Mouse (Mus musculus): ENCODE data around the gene Xpnpep3. TPM values are rescaled to one million over a fixed set of nuclear protein-coding genes. Genes with fewer than 3 reads are reported as not detected.
"Not testable (repeated sequence)": the region's sequence is repeated elsewhere in the genome, so short reads cannot be mapped to it uniquely, and the experiment has no call there.

Gene Xpnpep3
- polyA plus RNA-seq, 1 experiment from 2014 or later: 11.9 TPM

DNA sequence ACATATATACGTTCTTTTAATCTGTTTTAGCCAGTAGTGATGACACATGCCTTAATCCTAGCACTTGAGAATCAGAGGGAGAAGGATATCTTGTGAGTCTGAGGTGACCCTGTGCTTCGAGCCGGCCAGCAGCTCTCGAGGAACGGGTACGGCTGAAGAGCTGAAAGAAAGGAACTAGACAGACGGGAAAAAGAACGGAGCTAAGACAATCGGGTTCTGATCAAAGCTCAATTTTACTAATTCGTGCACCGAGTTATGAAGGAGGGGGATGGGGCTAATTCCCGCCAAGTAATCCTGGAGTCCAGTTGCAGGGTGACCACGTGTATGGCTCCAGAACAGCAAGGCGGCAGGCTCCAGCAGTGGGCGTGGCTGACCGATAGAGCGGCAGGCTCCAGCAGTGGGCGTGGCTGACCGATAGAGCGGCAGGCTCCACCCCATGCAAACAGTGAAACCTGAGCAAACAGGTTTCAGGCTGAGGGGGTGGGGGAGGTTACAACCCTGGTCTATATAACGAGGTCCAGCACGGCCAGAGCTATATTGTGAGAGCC, 16.9 kb downstream of the Xpnpep3 start:
- H3K27ac ChIP-seq; H3K4me1 ChIP-seq; H3K36me3 ChIP-seq (replicated peaks); H3K27me3 ChIP-seq; H3K9me3 ChIP-seq: not testable (repeated sequence)
- H3K9ac ChIP-seq: peak overlapping the region; percentile 12; the same call in 1 of the 2 replicates
- WGBS: 6% methylated on average over 22 of the region's 22 CpGs
- peak overlapping the region; percentile 24 for H3K4me3 ChIP-seq (replicated peaks)
- ATAC-seq (ENCODE audit: low FRiP score): peak; percentile 61; the same call in 1 of the 2 replicates
- H3K4me2 ChIP-seq: peak overlapping the region; percentile 50

GRCm38 (mm10) chr15:81418065-81418464, 18.1 kb downstream of the Xpnpep3 start:
- ATAC-seq (ENCODE audit: low FRiP score): no peak
- H3K4me2 ChIP-seq: no peak overlapping the region
- WGBS: over 99% methylated on average over 4 of the region's 4 CpGs
- no peak overlapping the region for H3K27ac ChIP-seq
- peaks cover 6% of the 10 kb centered on the region; the same call in 1 of the 2 replicates for H3K4me1 ChIP-seq
- H3K4me3 ChIP-seq (replicated peaks): no peak overlapping the region
- no peak overlapping the region for H3K9ac ChIP-seq
- H3K9me3 ChIP-seq: no peaks in the 10 kb centered on the region
- H3K27me3 ChIP-seq: no peaks in the 10 kb centered on the region
- H3K36me3 ChIP-seq (replicated peaks): no peaks in the 10 kb centered on the region

DNA sequence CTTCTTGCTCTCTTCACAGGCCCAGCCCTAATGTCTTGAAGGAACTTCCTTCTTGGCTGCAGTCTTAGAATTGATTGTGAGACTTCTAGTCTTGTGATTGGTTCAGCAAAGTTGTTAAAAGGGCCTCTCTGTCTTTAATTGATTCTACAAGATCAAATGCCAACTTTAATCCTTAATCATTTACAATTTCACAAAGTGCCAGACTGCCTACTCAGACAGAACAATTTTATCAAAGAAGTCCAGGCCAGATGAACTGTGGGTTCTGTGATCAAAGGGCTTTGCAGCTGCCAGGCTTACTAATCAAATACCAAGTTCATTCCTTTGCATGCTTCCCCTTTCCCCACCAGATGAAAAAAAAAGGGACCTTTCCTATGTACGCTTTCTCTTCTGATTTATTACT, 21.5 kb downstream of the Xpnpep3 start:
- H3K4me1 ChIP-seq: peaks cover 6% of the 10 kb centered on the region; the same call in 1 of the 2 replicates
- H3K9me3 ChIP-seq: no peaks in the 10 kb centered on the region
- no peak overlapping the region for H3K4me2 ChIP-seq
- no peak overlapping the region for H3K9ac ChIP-seq
- no peak for ATAC-seq (ENCODE audit: low FRiP score)
- no peak overlapping the region for H3K27ac ChIP-seq
- 71% methylated on average over 1 of the region's 1 CpGs for WGBS
- no peaks in the 10 kb centered on the region for H3K36me3 ChIP-seq (replicated peaks)
- H3K4me3 ChIP-seq (replicated peaks): no peak overlapping the region
- H3K27me3 ChIP-seq: no peaks in the 10 kb centered on the region

GRCm38 (mm10) chr15:81422156-81422681, 22.3 kb downstream of the Xpnpep3 start:
- no peak for ATAC-seq (ENCODE audit: low FRiP score)
- H3K27me3 ChIP-seq: no peaks in the 10 kb centered on the region
- WGBS: 72% methylated on average over 7 of the region's 7 CpGs
- no peak overlapping the region for H3K9ac ChIP-seq
- H3K4me1 ChIP-seq: no peaks in the 10 kb centered on the region
- no peaks in the 10 kb centered on the region for H3K9me3 ChIP-seq
- H3K36me3 ChIP-seq (replicated peaks): peaks cover under 1% of the 10 kb centered on the region; the same call in 1 of the 2 replicates
- no peak overlapping the region for H3K4me3 ChIP-seq (replicated peaks)
- H3K4me2 ChIP-seq: no peak overlapping the region
- H3K27ac ChIP-seq: no peak overlapping the region

DNA sequence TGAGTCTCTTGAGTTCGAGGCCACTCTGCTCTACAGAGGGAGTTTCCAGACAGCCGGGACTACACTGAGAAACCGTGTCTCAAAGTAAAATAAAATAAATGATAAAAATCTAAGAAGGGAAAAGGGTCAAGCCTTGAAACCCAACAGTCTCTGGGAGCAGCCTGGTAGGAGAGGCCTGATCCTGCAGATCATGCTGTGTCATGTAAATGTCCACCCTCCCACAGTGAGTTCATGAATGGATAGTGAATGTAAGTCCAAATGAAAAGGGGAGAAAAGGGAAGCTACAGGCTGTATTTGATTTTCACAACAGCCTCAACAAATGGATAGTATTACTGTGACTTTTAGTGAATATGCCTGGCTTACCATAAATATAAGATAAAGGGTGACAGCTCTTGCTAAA, 25.4 kb downstream of the Xpnpep3 start:
- Histone ChIP-seq H3K4me2 (no peak overlapping the region), H3K27ac (no peak overlapping the region), H3K27me3 (no peaks in the 10 kb centered on the region), H3K4me3 (replicated peaks) (no peak overlapping the region), H3K36me3 (replicated peaks) (peaks cover 10% of the 10 kb centered on the region), H3K9ac (no peak overlapping the region), H3K9me3 (no peaks in the 10 kb centered on the region), H3K4me1 (no peaks in the 10 kb centered on the region)
- no peak for ATAC-seq (ENCODE audit: low FRiP score)
- 91% methylated on average over 3 of the region's 3 CpGs for WGBS

GRCm38 (mm10) chr15:81427947-81428346, 28.0 kb downstream of the Xpnpep3 start:
- H3K4me3 ChIP-seq (replicated peaks): no peak overlapping the region
- ATAC-seq (ENCODE audit: low FRiP score): no peak
- H3K9me3 ChIP-seq: no peaks in the 10 kb centered on the region
- 88% methylated on average over 2 of the region's 2 CpGs for WGBS
- no peaks in the 10 kb centered on the region for H3K4me1 ChIP-seq
- H3K4me2 ChIP-seq: no peak overlapping the region
- no peak overlapping the region for H3K9ac ChIP-seq
- no peaks in the 10 kb centered on the region for H3K27me3 ChIP-seq
- peaks cover 27% of the 10 kb centered on the region for H3K36me3 ChIP-seq (replicated peaks)
- H3K27ac ChIP-seq: no peak overlapping the region

DNA sequence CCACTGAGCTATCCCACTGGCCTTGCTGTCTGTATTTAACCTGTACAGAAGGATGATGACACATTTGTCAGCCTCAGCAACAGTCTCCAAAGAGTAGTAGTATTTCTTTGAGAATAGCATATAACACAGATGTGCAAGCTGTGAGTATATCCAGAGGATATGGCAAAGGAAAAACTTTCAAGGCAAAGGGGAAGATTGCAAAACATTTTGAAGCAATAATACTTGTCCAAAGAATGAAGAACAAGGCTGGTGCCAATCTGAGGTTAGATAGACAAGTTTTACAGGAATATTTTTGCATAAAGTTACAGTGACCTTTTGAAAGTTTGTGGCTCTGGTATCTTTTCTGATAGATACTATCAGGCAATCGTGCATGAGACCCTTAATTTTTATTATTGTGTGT, 31.3 kb downstream of the Xpnpep3 start:
- Histone ChIP-seq H3K27ac (no peak overlapping the region), H3K4me3 (replicated peaks) (no peak overlapping the region), H3K36me3 (replicated peaks) (peaks cover 30% of the 10 kb centered on the region), H3K9ac (no peak overlapping the region), H3K4me1 (no peaks in the 10 kb centered on the region), H3K27me3 (no peaks in the 10 kb centered on the region), H3K9me3 (no peaks in the 10 kb centered on the region), H3K4me2 (no peak overlapping the region)
- WGBS: 85% methylated on average over 1 of the region's 1 CpGs
- ATAC-seq (ENCODE audit: low FRiP score): no peak

DNA sequence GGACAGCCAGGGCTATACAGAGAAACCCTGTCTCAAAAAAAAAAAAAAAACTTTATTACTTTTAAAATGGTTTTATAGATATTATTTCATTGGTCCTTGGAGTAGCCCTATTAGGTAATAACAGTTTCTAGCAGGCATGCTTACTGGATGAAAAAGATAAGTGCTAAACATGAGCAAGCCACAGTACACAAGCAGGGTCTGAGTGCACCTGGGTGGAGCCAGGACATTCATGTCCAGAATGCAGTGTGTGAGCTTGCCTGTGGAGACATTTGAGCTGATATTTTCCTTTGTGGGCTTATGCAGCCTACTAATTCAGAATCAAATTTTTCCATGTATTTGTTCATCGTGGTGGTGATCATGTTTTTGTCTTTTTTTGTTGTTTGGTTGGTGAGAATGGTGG, 38.4 kb downstream of the Xpnpep3 start:
- Histone ChIP-seq H3K4me3 (replicated peaks) (no peak overlapping the region), H3K4me2 (no peak overlapping the region), H3K27ac (no peak overlapping the region), H3K27me3 (no peaks in the 10 kb centered on the region), H3K36me3 (replicated peaks) (peaks cover 11% of the 10 kb centered on the region; the same call in 1 of the 2 replicates), H3K9ac (no peak overlapping the region), H3K4me1 (no peaks in the 10 kb centered on the region), H3K9me3 (no peaks in the 10 kb centered on the region)
- 97% methylated on average over 1 of the region's 1 CpGs for WGBS
- ATAC-seq (ENCODE audit: low FRiP score): no peak

DNA sequence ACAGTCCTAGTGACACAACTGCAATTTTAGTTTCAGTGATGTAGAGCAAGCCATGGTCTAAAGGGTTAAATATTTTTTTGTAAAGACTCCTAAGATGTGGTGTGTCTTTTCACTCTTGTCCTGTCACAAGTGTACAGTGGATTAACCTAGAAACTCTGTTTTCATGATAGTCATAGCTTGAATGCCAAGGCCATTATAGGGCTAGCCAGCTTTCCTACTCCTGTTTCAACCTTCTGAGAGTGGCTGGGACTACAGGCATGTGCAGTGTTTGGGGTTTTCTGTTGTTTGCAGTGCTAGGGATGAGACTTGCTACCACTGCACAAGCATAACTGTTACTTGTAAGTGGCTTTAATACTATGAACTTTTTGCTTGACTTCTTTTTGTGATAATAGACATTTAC, 39.3 kb downstream of the Xpnpep3 start:
- no peaks in the 10 kb centered on the region for H3K9me3 ChIP-seq
- no peak for ATAC-seq (ENCODE audit: low FRiP score)
- H3K4me1 ChIP-seq: no peaks in the 10 kb centered on the region
- no peak overlapping the region for H3K27ac ChIP-seq
- no peak overlapping the region for H3K4me3 ChIP-seq (replicated peaks)
- no peak overlapping the region for H3K4me2 ChIP-seq
- H3K36me3 ChIP-seq (replicated peaks): peaks cover 11% of the 10 kb centered on the region; the same call in 1 of the 2 replicates
- no peak overlapping the region for H3K9ac ChIP-seq
- no peaks in the 10 kb centered on the region for H3K27me3 ChIP-seq

GRCm38 (mm10) chr15:81448463-81448862, 48.5 kb downstream of the Xpnpep3 start:
- 48% methylated on average over 3 of the region's 3 CpGs for WGBS
- Histone ChIP-seq H3K9me3 (no peaks in the 10 kb centered on the region), H3K36me3 (replicated peaks) (peaks cover 26% of the 10 kb centered on the region), H3K9ac (no peak overlapping the region), H3K27ac (peak overlapping the region; percentile 31; the same call in 1 of the 2 replicates), H3K4me2 (no peak overlapping the region), H3K27me3 (no peaks in the 10 kb centered on the region), H3K4me3 (replicated peaks) (no peak overlapping the region), H3K4me1 (no peaks in the 10 kb centered on the region)
- ATAC-seq (ENCODE audit: low FRiP score): peak; percentile 39; the same call in 1 of the 2 replicates

DNA sequence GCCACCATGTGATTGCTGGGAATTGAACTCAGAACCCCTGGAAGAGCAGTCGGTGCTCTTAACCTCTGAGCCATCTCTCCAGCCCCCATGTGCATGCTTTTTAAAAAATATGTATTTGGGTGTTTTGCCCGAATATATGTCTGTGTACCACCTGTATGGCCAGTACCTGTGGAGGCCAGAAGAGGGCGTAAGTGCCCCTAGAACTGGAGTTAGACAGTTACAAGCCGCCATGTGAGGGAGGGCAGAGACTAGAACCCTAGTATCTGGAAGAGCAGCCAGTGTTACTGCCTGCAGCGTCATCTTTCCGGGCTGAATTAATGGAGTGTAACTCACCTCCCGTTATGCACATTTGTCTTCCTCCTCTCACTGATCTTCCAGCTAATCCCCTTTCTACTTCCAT, 61.6 kb downstream of the Xpnpep3 start:
- Histone ChIP-seq H3K9me3 (peaks cover 6% of the 10 kb centered on the region; the same call in 1 of the 2 replicates), H3K27me3 (no peaks in the 10 kb centered on the region), H3K4me3 (replicated peaks) (no peak overlapping the region), H3K9ac (no peak overlapping the region), H3K4me2 (no peak overlapping the region), H3K4me1 (peaks cover 8% of the 10 kb centered on the region), H3K36me3 (replicated peaks) (peaks cover 2% of the 10 kb centered on the region), H3K27ac (no peak overlapping the region)
- ATAC-seq (ENCODE audit: low FRiP score): no peak
- WGBS: 86% methylated on average over 7 of the region's 7 CpGs

DNA sequence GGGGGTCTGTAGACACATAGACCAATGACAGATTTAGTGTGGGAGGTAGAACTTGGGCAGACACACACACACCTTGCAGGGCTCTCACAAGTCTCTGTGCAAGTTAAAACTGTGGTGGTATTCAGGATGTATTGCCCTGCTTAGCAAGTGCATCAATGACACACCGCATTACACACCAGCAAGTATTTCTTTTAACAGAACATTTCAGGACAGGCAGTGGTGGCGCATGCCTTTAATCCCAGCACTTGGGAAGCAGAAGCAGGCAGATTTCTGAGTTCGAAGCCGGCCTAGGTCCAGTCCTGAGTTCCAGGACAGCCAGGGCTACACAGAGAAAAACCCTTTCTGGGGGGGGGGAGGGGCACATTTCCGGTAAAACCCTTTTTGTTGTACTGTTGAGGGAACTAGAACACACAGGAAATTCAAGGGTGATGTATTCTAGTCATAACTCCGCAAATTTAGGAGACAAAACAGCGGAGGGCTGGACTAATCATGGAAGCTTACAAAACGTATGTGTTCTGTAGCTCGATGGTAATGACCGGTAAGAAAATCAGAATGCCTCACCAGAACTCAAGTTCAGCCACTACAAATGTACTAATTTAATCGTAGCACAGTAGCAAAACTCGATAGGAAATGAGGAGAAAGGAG, 65.2 kb downstream of the Xpnpep3 start:
- peak overlapping the region; percentile 69 for H3K4me2 ChIP-seq
- peak overlapping the region; percentile 67 for H3K4me3 ChIP-seq (replicated peaks)
- peaks cover 19% of the 10 kb centered on the region for H3K4me1 ChIP-seq
- H3K27ac ChIP-seq: peak overlapping the region; percentile 92
- WGBS: 80% methylated on average over 12 of the region's 12 CpGs
- H3K36me3 ChIP-seq (replicated peaks): peaks cover 14% of the 10 kb centered on the region
- no peak for ATAC-seq (ENCODE audit: low FRiP score)
- peak overlapping the region; percentile 67 for H3K9ac ChIP-seq
- no peaks in the 10 kb centered on the region for H3K27me3 ChIP-seq
- peaks cover 6% of the 10 kb centered on the region; the same call in 1 of the 2 replicates for H3K9me3 ChIP-seq
